Mouse (Mus musculus) forebrain, embryonic 13.5 days (tissue): Measurements from ENCODE around the gene AW551984. TPM values are rescaled to one million over a fixed set of nuclear protein-coding genes. Genes with fewer than 3 reads are reported as not detected.

Source experiments
- ATAC-seq: fragments of 200-750 bp; cut with Nextera tagmentation; 2 replicates; pipeline ENCODE4 v1.8.0; 2017
- H3K27ac ChIP-seq: fragments of 300-500 bp; sonication (generic); 2 replicates; pipeline ENCODE4 v1.5.1; 2015; ENCODE audit warnings: inconsistent platforms, mild to moderate bottlenecking, moderate library complexity
- H3K27me3 ChIP-seq: fragments of 300-500 bp; sonication (generic); 2 replicates; pipeline ENCODE4 v1.6.1; 2015; ENCODE audit warnings: mild to moderate bottlenecking, inconsistent platforms
- H3K36me3 ChIP-seq: fragments of 300-500 bp; sonication (generic); 2 replicates; pipeline ENCODE4 v1.6.1; 2015; ENCODE audit warnings: mild to moderate bottlenecking, inconsistent platforms; ENCODE audit not compliant: poor library complexity, severe bottlenecking
- H3K4me1 ChIP-seq: fragments of 300-500 bp; sonication (generic); 2 replicates; pipeline ENCODE4 v1.6.1; 2015; ENCODE audit warnings: inconsistent platforms
- H3K4me2 ChIP-seq: fragments of 300-500 bp; sonication (generic); 2 replicates; pipeline ENCODE4 v1.6.1; 2015; ENCODE audit warnings: inconsistent platforms, mild to moderate bottlenecking, moderate library complexity
- H3K4me3 ChIP-seq: fragments of 300-500 bp; sonication (generic); 2 replicates; pipeline ENCODE4 v1.5.1; 2015; ENCODE audit warnings: mild to moderate bottlenecking, inconsistent platforms
- H3K9ac ChIP-seq: fragments of 300-500 bp; sonication (generic); 2 replicates; pipeline ENCODE4 v1.6.1; 2015; ENCODE audit warnings: mild to moderate bottlenecking, inconsistent platforms
- H3K9me3 ChIP-seq: fragments of 300-500 bp; sonication (generic); replicated peaks from 2 replicates; pipeline ENCODE4 v1.6.1; 2016; ENCODE audit warnings: inconsistent platforms
- WGBS: fragments of 180-500 bp; shearing (Covaris S2); methylation state at CpG from one replicate; pipeline ENCODE4 v1.1.7; 2015; 5-methylcytosine and 5-hydroxymethylcytosine counted together
- polyA plus RNA-seq: library from polyadenylated mRNA; unstranded; fragments of >200 nt; fragmentation: Nextera tagmentation; extraction: Ambion mirVana; gene quantifications from 2 replicates; pipeline ENCODE4 v1.2.1, GENCODE M21; 2015

AW551984 gene
- 19.8 and 32.4 TPM in 2 replicates for polyA plus RNA-seq

- H3K4me1 ChIP-seq = peaks cover 17% of the 10 kb centered on the region; the same call in 1 of the 2 replicates
- 0% methylated on average over 8 of the region's 8 CpGs for WGBS
- H3K4me3 ChIP-seq = peak within 1 kb of the TSS; percentile 42
- peak within 1 kb of the TSS; percentile 70 for H3K4me2 ChIP-seq
- H3K9ac ChIP-seq = peak within 1 kb of the TSS; percentile 52
- H3K9me3 ChIP-seq = no peaks in the 10 kb centered on the region
- no peaks in the 10 kb centered on the region for H3K36me3 ChIP-seq
- H3K27ac ChIP-seq = peak within 1 kb of the TSS; percentile 35; the same call in 1 of the 2 replicates
- H3K27me3 ChIP-seq = peaks cover 2% of the 10 kb centered on the region; the same call in 1 of the 2 replicates
- peak; percentile 53; the same call in 1 of the 2 replicates for ATAC-seq
These were observed at the start of gene AW551984 for GRCm38 (mm10) chr9:39603999-39604453. Gene AW551984, minus strand, starts transcription at chr9:39604403.

GRCm38 (mm10) chr9:39647382-39647781, 43.2 kb upstream of the AW551984 start:
- Histone ChIP-seq H3K36me3 (no peaks in the 10 kb centered on the region), H3K27me3 (no peaks in the 10 kb centered on the region), H3K9me3 (no peaks in the 10 kb centered on the region), H3K27ac (no peak overlapping the region), H3K9ac (no peak overlapping the region), H3K4me3 (no peak overlapping the region), H3K4me1 (no peaks in the 10 kb centered on the region), H3K4me2 (no peak overlapping the region)
- no peak for ATAC-seq
- 94% methylated on average over 4 of the region's 4 CpGs for WGBS

- Histone ChIP-seq H3K27me3 (no peaks in the 10 kb centered on the region), H3K4me2 (no peak within 1 kb of the TSS), H3K36me3 (no peaks in the 10 kb centered on the region), H3K9ac (no peak within 1 kb of the TSS), H3K27ac (no peak within 1 kb of the TSS), H3K9me3 (no peaks in the 10 kb centered on the region), H3K4me1 (no peaks in the 10 kb centered on the region), H3K4me3 (no peak within 1 kb of the TSS)
- ATAC-seq = no peak
These were observed 40.6 kb upstream of the AW551984 start, which contains the start of gene Olfr961 for GRCm38 (mm10) chr9:39644785-39645184. Gene Olfr961, plus strand, starts transcription at chr9:39645085.

GRCm38 (mm10) chr9:39633913-39634594, 29.9 kb upstream of the AW551984 start:
- Histone ChIP-seq H3K9me3 (no peaks in the 10 kb centered on the region), H3K36me3 (no peaks in the 10 kb centered on the region), H3K4me2 (no peak overlapping the region), H3K27ac (peak overlapping the region; percentile 41; the same call in 1 of the 2 replicates), H3K9ac (no peak overlapping the region), H3K27me3 (no peaks in the 10 kb centered on the region), H3K4me1 (no peaks in the 10 kb centered on the region), H3K4me3 (no peak overlapping the region)
- WGBS = 41% methylated on average over 4 of the region's 4 CpGs
- 0 out of 2 replicates have a peak, but pooled peaks have one; percentile 51 for ATAC-seq

- ATAC-seq = no peak
- H3K9ac ChIP-seq = no peak overlapping the region
- H3K27ac ChIP-seq = no peak overlapping the region
- H3K4me3 ChIP-seq = no peak overlapping the region
- H3K4me1 ChIP-seq = no peaks in the 10 kb centered on the region
- WGBS = 87% methylated on average over 2 of the region's 2 CpGs
- H3K4me2 ChIP-seq = no peak overlapping the region
- H3K9me3 ChIP-seq = no peaks in the 10 kb centered on the region
- H3K36me3 ChIP-seq = no peaks in the 10 kb centered on the region
- H3K27me3 ChIP-seq = no peaks in the 10 kb centered on the region
These were observed 24.9 kb upstream of the AW551984 start for GRCm38 (mm10) chr9:39629069-39629468.

GRCm38 (mm10) chr9:39624711-39625110, 20.5 kb upstream of the AW551984 start:
- Histone ChIP-seq H3K27me3 (no peaks in the 10 kb centered on the region), H3K4me2 (no peak overlapping the region), H3K36me3 (no peaks in the 10 kb centered on the region), H3K4me3 (no peak overlapping the region), H3K9ac (no peak overlapping the region), H3K27ac (no peak overlapping the region), H3K4me1 (no peaks in the 10 kb centered on the region), H3K9me3 (no peaks in the 10 kb centered on the region)
- 82% methylated on average over 2 of the region's 2 CpGs for WGBS
- no peak for ATAC-seq

GRCm38 (mm10) chr9:39623783-39624182, 19.6 kb upstream of the AW551984 start:
- Histone ChIP-seq H3K36me3 (no peaks in the 10 kb centered on the region), H3K4me1 (no peaks in the 10 kb centered on the region), H3K9me3 (no peaks in the 10 kb centered on the region; the same call in 1 of the 2 replicates), H3K27me3 (no peaks in the 10 kb centered on the region), H3K4me2 (no peak overlapping the region), H3K27ac (no peak overlapping the region), H3K4me3 (no peak overlapping the region), H3K9ac (no peak overlapping the region)
- WGBS = 94% methylated on average over 3 of the region's 3 CpGs
- ATAC-seq = no peak

GRCm38 (mm10) chr9:39621073-39621472, 16.9 kb upstream of the AW551984 start, which contains the start of gene Olfr960:
Gene Olfr960, plus strand, starts transcription at chr9:39621373.
- Histone ChIP-seq H3K9ac (no peak within 1 kb of the TSS), H3K27me3 (no peaks in the 10 kb centered on the region), H3K9me3 (no peaks in the 10 kb centered on the region; the same call in 1 of the 2 replicates), H3K4me1 (no peaks in the 10 kb centered on the region), H3K27ac (no peak within 1 kb of the TSS), H3K36me3 (no peaks in the 10 kb centered on the region), H3K4me2 (no peak within 1 kb of the TSS), H3K4me3 (no peak within 1 kb of the TSS)
- 35% methylated on average over 1 of the region's 1 CpGs for WGBS
- ATAC-seq = no peak

- Histone ChIP-seq H3K9me3 (no peaks in the 10 kb centered on the region), H3K27me3 (no peaks in the 10 kb centered on the region), H3K36me3 (no peaks in the 10 kb centered on the region), H3K4me1 (no peaks in the 10 kb centered on the region), H3K9ac (no peak overlapping the region), H3K4me3 (no peak overlapping the region), H3K4me2 (no peak overlapping the region), H3K27ac (no peak overlapping the region)
- WGBS = 74% methylated on average over 1 of the region's 1 CpGs
- peak; percentile 74 for ATAC-seq
These were observed 7.8 kb upstream of the AW551984 start for GRCm38 (mm10) chr9:39611953-39612352.

- Histone ChIP-seq H3K4me2 (no peak within 1 kb of the TSS), H3K9ac (no peak within 1 kb of the TSS), H3K4me1 (no peaks in the 10 kb centered on the region), H3K9me3 (no peaks in the 10 kb centered on the region), H3K27ac (no peak within 1 kb of the TSS), H3K27me3 (peaks cover under 1% of the 10 kb centered on the region; the same call in 1 of the 2 replicates), H3K4me3 (no peak within 1 kb of the TSS), H3K36me3 (no peaks in the 10 kb centered on the region)
- no peak for ATAC-seq
- 76% methylated on average over 3 of the region's 3 CpGs for WGBS
These were observed 6.2 kb upstream of the AW551984 start, which contains the start of gene Olfr148 for GRCm38 (mm10) chr9:39610355-39610754. Gene Olfr148, plus strand, starts transcription at chr9:39610655.

GRCm38 (mm10) chr9:39608497-39608896, 4.3 kb upstream of the AW551984 start:
- H3K4me1 ChIP-seq = peaks cover 10% of the 10 kb centered on the region; the same call in 1 of the 2 replicates
- no peak overlapping the region for H3K27ac ChIP-seq

GRCm38 (mm10) chr9:39603333-39603845, 814 bp downstream of the AW551984 start:
- H3K27ac ChIP-seq = peak overlapping the region; percentile 35; the same call in 1 of the 2 replicates
- H3K4me2 ChIP-seq = peak overlapping the region; percentile 70
- peak overlapping the region; percentile 52 for H3K9ac ChIP-seq
- no peaks in the 10 kb centered on the region for H3K9me3 ChIP-seq
- H3K27me3 ChIP-seq = peaks cover 2% of the 10 kb centered on the region; the same call in 1 of the 2 replicates
- H3K4me1 ChIP-seq = peaks cover 17% of the 10 kb centered on the region; the same call in 1 of the 2 replicates
- no peaks in the 10 kb centered on the region for H3K36me3 ChIP-seq
- under 1% methylated on average over 9 of the region's 9 CpGs for WGBS
- H3K4me3 ChIP-seq = peak overlapping the region; percentile 42
- ATAC-seq = peak; percentile 33

More at GRCm38 (mm10) chr9:39608497-39608896, 4.3 kb upstream of the AW551984 start:
- peaks cover 2% of the 10 kb centered on the region; the same call in 1 of the 2 replicates for H3K27me3 ChIP-seq
- H3K4me3 ChIP-seq = no peak overlapping the region
- no peak overlapping the region for H3K4me2 ChIP-seq
- H3K9me3 ChIP-seq = no peaks in the 10 kb centered on the region
- ATAC-seq = no peak
- H3K9ac ChIP-seq = no peak overlapping the region
- no peaks in the 10 kb centered on the region for H3K36me3 ChIP-seq
